Mouse (Mus musculus): ENCODE measurements at regions not wholly inside any gene's neighbourhood (a gene's known extent, or its start where the extent isn't known, plus 50 kb on each side); places are given as distances from the start of the nearest gene placed in this dataset.

GRCm38 (mm10) chr6:84344936-84345335 lies 248.8 kb downstream of the Cyp26b1 start:
- TF ChIP-seq CTCF (IDR thresholded peaks at IDR 0.05; ENCODE audit: control insufficient read depth, insufficient read depth, insufficient read length) (no peak), MAX (IDR thresholded peaks at IDR 0.05) (no peak), USF1 (IDR thresholded peaks at IDR 0.05; ENCODE audit: low read depth) (no peak), MYOD1 (IDR thresholded peaks at IDR 0.05; ENCODE audit: control insufficient read depth, insufficient read length, low read depth) (no peak), MYOG (IDR thresholded peaks at IDR 0.05; ENCODE audit: control insufficient read depth, extremely low read depth, insufficient read length) (no peak)

All from C2C12 (cell line).